Mouse (Mus musculus) bone marrow macrophage, adult 2 months (primary cell): Measurements from ENCODE around the gene Tmem140.

Experiments used
- CTCF ChIP-seq: IDR thresholded peaks from 2 replicates; pipeline ENCODE4 v1.5.1; 2012; ENCODE audit warnings: low read depth, mild to moderate bottlenecking, low read length, moderate library complexity
- POLR2A ChIP-seq: IDR thresholded peaks from 2 replicates; pipeline ENCODE4 v1.6.1; 2012; ENCODE audit warnings: mild to moderate bottlenecking, low read depth, low read length, borderline replicate concordance

- TF ChIP-seq CTCF = no peak
- TF ChIP-seq POLR2A = no peak
Measured at GRCm38 (mm10) chr6:34914462-34914861, 51.5 kb downstream of the Tmem140 start.
